Mouse (Mus musculus) gastrocnemius, postnatal 4 days (tissue): ENCODE data around the gene G530012D18Rik. TPM values are rescaled to one million over a fixed set of nuclear protein-coding genes. Genes with fewer than 3 reads are reported as not detected.
"Not testable (repeated sequence)": the region's sequence is repeated elsewhere in the genome, so short reads cannot be mapped to it uniquely, and the experiment has no call there.

Experiments
- DNase-seq, 2 experiments: peaks; one replicate each; pipeline ENCODE4 v3.0.0; 2021 to 2022; ENCODE audit warnings: low spot score in 2 of 2, mixed read lengths in 2 of 2
- total RNA-seq, 2 experiments: library from RNA; stranded (reverse); gene quantifications; 2 replicates each; pipeline ENCODE4 v1.2.3; 2021

G530012D18Rik gene
- total RNA-seq, 2 experiments from 2014 or later: not detected

DNA sequence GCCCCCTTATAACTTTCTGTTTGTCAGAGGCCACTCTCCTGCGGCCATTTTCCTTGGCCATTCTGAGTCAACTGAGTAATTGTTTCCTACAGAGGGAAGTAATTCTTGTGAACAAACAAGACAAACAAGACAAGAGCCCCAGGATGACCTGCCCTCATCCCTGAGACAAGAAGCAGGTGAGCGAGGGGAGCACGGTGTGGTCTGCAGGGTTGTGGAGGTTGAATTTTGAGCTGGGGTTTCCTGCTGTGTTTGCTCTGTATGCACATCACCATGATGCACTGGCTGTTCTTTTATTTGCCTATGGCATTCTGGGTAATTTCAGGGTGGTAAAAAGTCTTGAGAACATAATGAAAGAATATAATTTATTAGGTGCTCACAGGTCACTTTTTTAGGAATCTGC, 39.6 kb downstream of the G530012D18Rik start:
- not testable (repeated sequence) for DNase-seq

DNA sequence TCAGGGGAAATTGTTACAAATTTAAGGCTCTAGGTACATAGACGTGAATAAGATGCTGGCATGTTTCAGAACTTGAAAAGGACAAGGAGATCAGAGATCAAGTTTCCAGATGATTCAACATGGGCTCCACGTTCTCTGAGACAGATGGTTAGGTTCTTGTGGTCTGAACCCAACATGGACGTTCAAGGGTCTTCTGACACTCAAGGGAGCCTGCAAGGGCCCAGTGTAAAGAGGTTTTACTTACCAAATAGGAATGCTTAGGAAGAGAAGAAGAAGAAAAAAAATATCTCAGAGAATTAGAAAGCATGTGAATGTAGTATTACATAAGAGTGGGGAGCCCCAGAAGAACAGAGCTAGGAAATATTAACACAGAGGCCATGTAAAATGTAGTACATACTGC, 40.3 kb downstream of the G530012D18Rik start:
- DNase-seq: not testable (repeated sequence)

GRCm38 (mm10) chr1:85617161-85617560, 41.7 kb downstream of the G530012D18Rik start:
- not testable (repeated sequence) for DNase-seq

GRCm38 (mm10) chr1:85618689-85619088, 43.2 kb downstream of the G530012D18Rik start:
- not testable (repeated sequence) for DNase-seq

Other genes with a start within 250 kb of the G530012D18Rik start
- gene Sp110, start 23.1 kb downstream of the G530012D18Rik start, total RNA-seq: 1 to 10 TPM; 1.1 to 2.0 TPM
- 1 to 10 TPM in 1 of 2 experiments, under 1 TPM in 1; 0.86 to 1.5 TPM for gene Sp140, start 24.7 kb downstream of the G530012D18Rik start, total RNA-seq
- gene Sp100, start 74.3 kb downstream of the G530012D18Rik start, total RNA-seq: 1 to 10 TPM; 1.5 to 2.0 TPM
- 1 to 10 TPM in 1 of 2 experiments, under 1 TPM in 1; 0.98 to 1.1 TPM for gene A630001G21Rik, start 203.0 kb downstream of the G530012D18Rik start, total RNA-seq
- 10 to 100 TPM; 75.5 to 75.6 TPM for gene Cab39, start 217.8 kb downstream of the G530012D18Rik start, total RNA-seq